Mouse (Mus musculus) liver, embryonic 16.5 days (tissue): ENCODE measurements around the gene Nsun4. TPM values are rescaled to one million over a fixed set of nuclear protein-coding genes. Genes with fewer than 3 reads are reported as not detected.
A peak's percentile ranks its signal among the peaks of the same experiment; 100 is the strongest.

Source experiments
- ATAC-seq: fragments of 200-750 bp; cut with Nextera tagmentation; 2 replicates; pipeline ENCODE4 v1.8.0; 2017; ENCODE audit warnings: low read depth, mild to moderate bottlenecking, moderate number of reproducible peaks, moderate library complexity
- H3K27ac ChIP-seq: fragments of 300-500 bp; sonication (generic); 2 replicates; pipeline ENCODE4 v1.5.1; 2014; ENCODE audit warnings: mild to moderate bottlenecking, low read length
- H3K27me3 ChIP-seq: fragments of 300-500 bp; sonication (generic); 2 replicates; pipeline ENCODE4 v1.6.1; 2014; ENCODE audit warnings: low read depth, low read length, mixed read lengths; ENCODE audit not compliant: control insufficient read depth, insufficient read depth
- H3K36me3 ChIP-seq: fragments of 300-500 bp; sonication (generic); 2 replicates; pipeline ENCODE4 v1.6.1; 2014; ENCODE audit warnings: mild to moderate bottlenecking; ENCODE audit not compliant: control insufficient read depth, insufficient read depth
- H3K4me1 ChIP-seq: fragments of 300-500 bp; sonication (generic); 2 replicates; pipeline ENCODE4 v1.6.1; 2014; ENCODE audit warnings: low read depth, low read length, mixed read lengths; ENCODE audit not compliant: control insufficient read depth
- H3K4me2 ChIP-seq: fragments of 300-500 bp; sonication (generic); 2 replicates; pipeline ENCODE4 v1.6.1; 2014; ENCODE audit warnings: low read depth, low read length, mixed read lengths
- H3K4me3 ChIP-seq: fragments of 300-500 bp; sonication (generic); 2 replicates; pipeline ENCODE4 v1.5.1; 2014; ENCODE audit warnings: low read depth, mild to moderate bottlenecking, low read length
- H3K9ac ChIP-seq: fragments of 300-500 bp; sonication (generic); 2 replicates; pipeline ENCODE4 v1.6.1; 2014; ENCODE audit warnings: low read depth, low read length
- H3K9me3 ChIP-seq: fragments of 300-500 bp; sonication (generic); replicated peaks from 2 replicates; pipeline ENCODE4 v1.6.1; 2016; ENCODE audit warnings: low read length; ENCODE audit not compliant: control insufficient read depth
- WGBS: fragments of 180-500 bp; shearing (Covaris S2); extraction: QIAGEN DNeasy Blood & Tissue Kit; methylation state at CpG from one replicate; pipeline ENCODE4 v1.1.7; 2014; ENCODE audit not compliant: insufficient replicate concordance; 5-methylcytosine and 5-hydroxymethylcytosine counted together
- polyA plus RNA-seq: library from polyadenylated mRNA; unstranded; fragments of >200 nt; fragmentation: Nextera tagmentation; extraction: Ambion mirVana; gene quantifications from 2 replicates; pipeline ENCODE4 v1.2.1, GENCODE M21; 2015

Gene Nsun4
- polyA plus RNA-seq, 1 experiment from 2014 or later = 8.9 TPM

DNA sequence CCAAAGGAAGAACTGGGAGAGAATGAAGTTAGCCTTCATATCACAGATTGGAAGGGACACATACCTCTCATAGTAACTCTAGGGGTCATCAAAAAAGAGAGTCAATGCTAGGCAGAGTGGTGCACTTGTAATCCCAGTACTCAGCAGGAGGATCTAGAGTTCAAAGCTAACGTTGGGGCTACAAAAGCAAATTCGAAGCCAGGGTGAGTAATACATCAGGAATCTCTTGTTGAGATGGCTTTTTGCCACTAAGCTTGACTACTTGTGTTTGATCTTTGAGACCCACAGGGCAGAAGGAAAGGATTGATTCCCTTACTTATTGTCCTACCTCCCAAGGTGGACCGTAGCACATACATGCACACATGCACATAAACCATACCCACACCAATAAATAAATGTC is 4.5 kb downstream of the Nsun4 start:
- no peak overlapping the region for H3K27ac ChIP-seq
- no peak overlapping the region for H3K4me3 ChIP-seq
- H3K4me1 ChIP-seq = peaks cover 13% of the 10 kb centered on the region
- 72% methylated on average over 3 of the region's 3 CpGs for WGBS
- no peaks in the 10 kb centered on the region for H3K36me3 ChIP-seq
- no peaks in the 10 kb centered on the region for H3K9me3 ChIP-seq
- no peak for ATAC-seq
- H3K27me3 ChIP-seq = no peaks in the 10 kb centered on the region
- H3K9ac ChIP-seq = no peak overlapping the region
- no peak overlapping the region for H3K4me2 ChIP-seq

DNA sequence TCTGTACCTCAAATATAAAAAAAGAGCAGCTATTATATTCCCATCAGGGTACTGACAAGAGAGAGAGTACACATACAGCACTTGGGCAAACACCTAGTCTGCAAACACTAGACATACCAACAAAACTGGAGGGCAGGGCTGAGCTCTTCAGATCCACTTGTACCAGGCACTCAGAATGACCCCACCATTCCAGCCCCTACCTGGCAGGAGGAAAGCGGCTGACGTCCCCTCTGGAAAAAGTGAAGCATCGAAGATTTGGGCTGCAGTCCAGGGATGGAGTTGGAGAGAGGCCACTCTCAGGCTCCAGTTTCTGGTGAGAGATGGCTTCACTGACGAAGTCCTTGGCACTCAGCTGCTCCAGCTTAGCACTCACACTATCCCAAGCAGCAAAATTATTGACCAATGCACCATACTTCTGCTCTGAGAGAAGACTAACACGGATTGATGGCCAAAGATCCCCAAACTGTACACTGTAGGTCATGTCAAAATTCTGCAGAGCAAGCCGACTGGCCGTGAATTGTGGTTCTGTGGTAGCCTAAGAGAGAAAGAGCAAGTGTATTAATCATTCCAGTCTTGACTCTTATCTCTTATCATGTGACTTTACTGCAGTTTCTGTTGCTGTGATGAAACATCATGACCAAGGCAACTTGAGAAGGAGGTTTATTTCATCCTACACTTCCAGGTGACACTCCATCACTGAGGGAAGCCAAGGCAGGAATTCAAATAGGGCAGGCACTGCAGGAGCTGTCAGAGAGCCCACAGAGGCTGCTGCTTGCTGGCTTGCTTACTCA is 5.4 kb downstream of the Nsun4 start:
- Histone ChIP-seq H3K27ac (no peak overlapping the region), H3K4me1 (peaks cover 8% of the 10 kb centered on the region), H3K36me3 (no peaks in the 10 kb centered on the region), H3K4me2 (no peak overlapping the region), H3K4me3 (no peak overlapping the region), H3K9ac (no peak overlapping the region), H3K27me3 (no peaks in the 10 kb centered on the region), H3K9me3 (no peaks in the 10 kb centered on the region)
- no peak for ATAC-seq
- 52% methylated on average over 7 of the region's 7 CpGs for WGBS

DNA sequence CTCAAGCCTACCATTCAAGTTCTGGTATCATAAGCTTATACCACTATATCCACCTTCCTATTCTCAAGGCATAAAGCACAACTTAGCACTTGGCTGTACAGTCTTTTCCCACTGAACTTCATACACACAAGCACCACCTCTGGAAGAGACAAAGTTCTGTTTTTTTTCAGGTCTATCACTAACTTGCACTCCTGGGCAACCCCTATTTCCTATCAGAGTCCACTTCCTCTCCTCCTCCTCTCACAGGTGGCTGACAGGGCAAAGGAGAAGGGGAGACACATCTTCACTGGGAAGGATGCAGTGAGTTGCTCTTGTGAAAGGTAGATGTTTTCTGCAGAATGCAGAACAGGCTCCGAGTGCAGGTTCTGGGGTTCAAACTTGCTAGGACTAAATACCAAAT is 6.0 kb downstream of the Nsun4 start:
- no peak overlapping the region for H3K27ac ChIP-seq
- H3K9me3 ChIP-seq = no peaks in the 10 kb centered on the region
- no peaks in the 10 kb centered on the region for H3K36me3 ChIP-seq
- peaks cover 4% of the 10 kb centered on the region for H3K4me1 ChIP-seq
- no peak for ATAC-seq
- no peak overlapping the region for H3K4me2 ChIP-seq
- no peak overlapping the region for H3K4me3 ChIP-seq
- 66% methylated on average over 1 of the region's 1 CpGs for whole genome bisulfite sequencing
- no peaks in the 10 kb centered on the region for H3K27me3 ChIP-seq
- no peak overlapping the region for H3K9ac ChIP-seq

DNA sequence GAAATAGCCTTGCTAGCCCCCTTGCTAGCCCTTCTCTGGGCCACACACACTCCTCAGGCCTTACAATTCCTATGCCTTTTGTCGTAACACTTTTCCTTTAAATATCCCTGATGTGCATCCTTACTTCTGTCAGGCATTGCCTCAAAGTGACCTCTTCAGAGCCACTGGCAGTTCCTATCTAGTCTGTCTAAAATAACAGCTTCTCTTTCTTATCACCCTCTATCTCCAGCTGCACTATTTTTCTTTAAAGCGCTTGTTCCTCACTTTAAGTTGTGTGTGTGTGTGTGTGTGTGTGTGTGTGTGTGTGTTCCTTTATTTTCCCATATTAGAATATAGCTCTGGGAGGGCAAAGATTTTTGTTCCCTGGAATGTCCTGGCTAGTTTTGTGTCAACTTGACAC is 7.1 kb downstream of the Nsun4 start:
- Histone ChIP-seq H3K4me2 (no peak overlapping the region), H3K27ac (no peak overlapping the region), H3K9ac (no peak overlapping the region), H3K27me3 (no peaks in the 10 kb centered on the region), H3K9me3 (no peaks in the 10 kb centered on the region), H3K4me3 (no peak overlapping the region), H3K4me1 (no peaks in the 10 kb centered on the region; the same call in 1 of the 2 replicates), H3K36me3 (peaks cover 3% of the 10 kb centered on the region; the same call in 1 of the 2 replicates)
- 78% methylated on average over 2 of the region's 2 CpGs for WGBS
- ATAC-seq = no peak

DNA sequence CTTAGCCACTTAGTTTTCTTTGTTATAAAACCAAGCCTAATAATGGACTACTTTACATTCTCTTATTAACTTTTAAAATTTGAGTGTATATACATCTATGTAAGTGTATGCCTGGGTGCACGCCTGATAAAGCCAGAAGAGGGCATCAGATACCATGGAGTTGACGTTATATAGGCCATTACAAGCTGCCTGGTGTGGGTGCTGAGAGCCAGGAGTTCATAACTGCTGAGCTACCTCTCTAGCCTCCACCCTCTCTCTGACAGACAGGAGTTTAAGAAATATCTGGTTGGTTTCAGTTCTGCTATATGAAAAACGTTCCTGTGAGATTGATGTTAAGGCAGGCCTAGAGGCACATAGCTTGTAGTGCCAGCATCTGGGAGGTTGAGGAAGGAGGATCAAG is 11.5 kb downstream of the Nsun4 start:
- H3K36me3 ChIP-seq = peaks cover 3% of the 10 kb centered on the region; the same call in 1 of the 2 replicates
- H3K4me2 ChIP-seq = no peak overlapping the region
- ATAC-seq = no peak
- H3K4me3 ChIP-seq = no peak overlapping the region
- 58% methylated on average over 3 of the region's 3 CpGs for WGBS
- H3K27ac ChIP-seq = no peak overlapping the region
- no peaks in the 10 kb centered on the region for H3K27me3 ChIP-seq
- no peak overlapping the region for H3K9ac ChIP-seq
- H3K4me1 ChIP-seq = no peaks in the 10 kb centered on the region
- H3K9me3 ChIP-seq = no peaks in the 10 kb centered on the region

DNA sequence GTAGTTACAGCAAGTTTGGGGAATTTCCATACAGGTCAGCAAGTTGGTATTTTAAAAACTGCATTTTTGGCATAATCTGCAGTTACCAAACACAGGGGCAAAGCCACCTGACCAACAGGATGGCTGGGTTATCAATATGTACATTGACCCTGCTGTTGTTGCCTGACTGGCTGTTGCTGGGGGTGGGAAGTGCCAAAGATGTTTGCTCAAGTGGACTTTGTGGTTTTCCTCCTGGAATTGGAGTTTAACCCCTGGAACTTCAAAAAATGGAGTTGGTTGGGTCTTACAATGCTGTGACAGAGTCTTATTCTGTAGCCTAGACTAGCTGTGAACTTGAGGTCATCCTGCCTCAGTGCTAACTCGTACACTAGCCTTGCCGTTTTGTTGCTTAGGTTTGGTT is 13.2 kb downstream of the Nsun4 start:
- H3K27me3 ChIP-seq = no peaks in the 10 kb centered on the region
- no peak overlapping the region for H3K4me3 ChIP-seq
- H3K27ac ChIP-seq = peak overlapping the region; percentile 57
- H3K9ac ChIP-seq = no peak overlapping the region
- peaks cover 3% of the 10 kb centered on the region; the same call in 1 of the 2 replicates for H3K36me3 ChIP-seq
- no peaks in the 10 kb centered on the region for H3K9me3 ChIP-seq
- no peak overlapping the region for H3K4me2 ChIP-seq
- ATAC-seq = peak; percentile 82
- WGBS = 65% methylated on average over 2 of the region's 2 CpGs
- no peaks in the 10 kb centered on the region for H3K4me1 ChIP-seq

DNA sequence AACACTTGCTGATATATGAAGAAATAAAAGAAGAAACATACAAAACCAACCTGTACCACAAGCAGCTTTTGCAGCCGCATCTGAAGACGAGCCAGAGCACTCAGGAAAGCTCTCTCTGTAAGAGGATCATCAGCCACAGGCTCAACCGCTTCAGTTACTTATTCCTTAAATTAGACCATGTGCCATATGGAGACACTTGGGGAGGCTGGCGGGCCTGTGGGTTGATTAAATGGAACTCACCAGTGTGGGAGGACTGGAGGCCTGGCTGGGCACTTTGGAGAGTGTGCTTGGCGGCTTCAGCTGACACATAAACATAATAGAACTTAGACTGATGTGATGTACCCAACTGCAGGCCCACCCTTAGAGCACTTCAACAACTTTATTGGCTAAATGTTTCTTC is 20.3 kb downstream of the Nsun4 start:
- no peak for ATAC-seq
- no peaks in the 10 kb centered on the region for H3K36me3 ChIP-seq
- no peak overlapping the region for H3K9ac ChIP-seq
- H3K4me2 ChIP-seq = no peak overlapping the region
- no peaks in the 10 kb centered on the region for H3K27me3 ChIP-seq
- no peak overlapping the region for H3K27ac ChIP-seq
- H3K9me3 ChIP-seq = no peaks in the 10 kb centered on the region
- no peaks in the 10 kb centered on the region for H3K4me1 ChIP-seq
- WGBS = 74% methylated on average over 5 of the region's 5 CpGs
- no peak overlapping the region for H3K4me3 ChIP-seq

DNA sequence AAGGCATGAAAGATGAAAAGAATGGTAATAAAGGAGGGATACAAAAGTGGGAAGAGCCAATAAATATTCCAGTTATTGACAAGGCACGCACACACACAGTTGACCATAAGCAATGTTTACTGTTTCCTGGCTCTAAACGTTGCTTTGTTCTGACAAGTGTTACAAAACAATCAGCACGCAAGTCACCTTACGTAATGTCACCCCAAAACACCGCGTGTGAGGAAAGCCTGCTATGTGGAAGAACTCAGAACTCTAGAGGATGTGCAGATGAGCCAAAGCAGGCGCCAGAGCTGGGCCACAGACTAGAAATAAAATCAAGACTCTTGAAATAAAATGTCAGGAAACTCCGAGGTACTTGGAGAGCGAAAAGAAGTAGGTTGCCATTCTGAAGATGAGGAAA is 20.8 kb downstream of the Nsun4 start:
- Histone ChIP-seq H3K9me3 (no peaks in the 10 kb centered on the region), H3K27ac (no peak overlapping the region), H3K4me2 (no peak overlapping the region), H3K4me1 (no peaks in the 10 kb centered on the region), H3K4me3 (no peak overlapping the region), H3K9ac (no peak overlapping the region), H3K27me3 (no peaks in the 10 kb centered on the region), H3K36me3 (no peaks in the 10 kb centered on the region)
- WGBS = 68% methylated on average over 9 of the region's 9 CpGs
- ATAC-seq = no peak

DNA sequence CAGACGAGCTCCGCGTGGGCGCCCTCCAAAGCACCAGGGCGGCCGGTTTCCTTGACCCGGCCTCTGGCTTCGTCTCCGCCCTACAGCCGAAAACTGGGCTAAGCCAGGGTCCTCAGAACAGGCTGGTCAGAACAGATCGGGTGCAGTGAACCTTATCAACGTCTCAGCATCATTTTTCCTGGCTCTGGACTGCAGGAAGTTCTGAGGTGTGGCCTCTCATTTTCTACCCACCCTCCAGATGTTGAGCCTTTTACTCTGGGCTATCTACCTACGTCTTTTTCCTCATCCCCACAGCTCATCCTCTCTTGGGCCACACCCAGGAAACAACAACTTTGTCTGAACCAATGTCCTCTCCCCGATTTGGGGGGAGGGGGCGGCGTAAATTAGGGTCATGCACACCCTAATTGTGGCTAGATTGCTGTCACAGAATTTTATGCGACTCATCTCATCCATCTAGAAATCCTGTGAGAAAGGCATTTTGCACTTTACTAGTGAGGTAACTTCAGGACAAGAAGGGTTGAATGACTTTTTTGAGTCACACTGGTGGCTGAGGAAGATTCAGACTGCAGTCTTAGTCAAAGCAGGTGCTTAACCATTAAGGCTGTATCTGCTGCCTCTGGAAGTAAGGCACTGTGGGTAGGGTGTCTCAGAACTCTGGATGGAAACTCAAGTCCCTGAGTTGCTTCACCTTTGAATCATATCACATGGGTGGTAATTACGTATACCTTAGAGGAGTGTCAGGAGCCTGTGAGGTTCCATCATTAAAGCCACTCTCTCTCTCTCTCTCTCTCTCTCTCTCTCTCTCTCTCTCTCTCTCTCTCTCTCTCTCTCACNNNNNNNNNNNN is 35.6 kb downstream of the Nsun4 start, which contains the start of gene Faah:
Faah (minus strand) TSS at position 25 of the 845 bp plus-strand sequence.
- peak within 1 kb of the TSS; percentile 31; the same call in 1 of the 2 replicates for H3K9ac ChIP-seq
- peak within 1 kb of the TSS; percentile 64 for H3K4me2 ChIP-seq
- no peaks in the 10 kb centered on the region; the same call in 1 of the 2 replicates for H3K4me1 ChIP-seq
- no peak for ATAC-seq
- no peaks in the 10 kb centered on the region for H3K36me3 ChIP-seq
- peak within 1 kb of the TSS; percentile 48 for H3K27ac ChIP-seq
- H3K4me3 ChIP-seq = peak within 1 kb of the TSS; percentile 65
- 9% methylated on average over 18 of the region's 18 CpGs for WGBS
- H3K27me3 ChIP-seq = peaks cover 44% of the 10 kb centered on the region
- no peaks in the 10 kb centered on the region for H3K9me3 ChIP-seq
